Mouse (Mus musculus) retina, postnatal 7 days (tissue): Measurements from ENCODE around the gene Rpp38.

Experiments used
- DNase-seq: peaks from one replicate; pipeline ENCODE4 v3.0.0-alpha.2; 2012; ENCODE audit warnings: low read depth, low spot score

The Rpp38 gene

GRCm38 (mm10) chr2:3286243-3286642 is 46.2 kb downstream of the Rpp38 start:
- DNase-seq, result no peak

GRCm38 (mm10) chr2:3285709-3286108 is 46.7 kb downstream of the Rpp38 start:
- no peak for DNase-seq

DNA sequence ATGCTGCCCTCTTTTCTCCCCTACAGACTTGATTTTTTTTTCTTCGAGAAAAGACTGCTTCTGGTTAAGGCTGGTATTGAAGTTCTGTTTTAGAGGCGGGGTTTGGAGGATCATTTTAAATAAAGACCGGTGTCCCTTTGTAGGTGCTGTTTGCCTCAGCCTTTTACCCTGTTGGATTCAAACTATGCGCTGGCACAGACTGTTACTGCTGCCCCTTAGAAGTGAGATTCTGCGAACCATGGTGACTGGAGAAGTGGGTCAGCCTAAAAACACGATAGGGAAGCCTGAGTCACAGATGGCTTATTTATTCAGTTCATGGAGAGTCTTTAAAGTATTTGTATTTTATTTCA is 47.3 kb downstream of the Rpp38 start:
- DNase-seq, result no peak

DNA sequence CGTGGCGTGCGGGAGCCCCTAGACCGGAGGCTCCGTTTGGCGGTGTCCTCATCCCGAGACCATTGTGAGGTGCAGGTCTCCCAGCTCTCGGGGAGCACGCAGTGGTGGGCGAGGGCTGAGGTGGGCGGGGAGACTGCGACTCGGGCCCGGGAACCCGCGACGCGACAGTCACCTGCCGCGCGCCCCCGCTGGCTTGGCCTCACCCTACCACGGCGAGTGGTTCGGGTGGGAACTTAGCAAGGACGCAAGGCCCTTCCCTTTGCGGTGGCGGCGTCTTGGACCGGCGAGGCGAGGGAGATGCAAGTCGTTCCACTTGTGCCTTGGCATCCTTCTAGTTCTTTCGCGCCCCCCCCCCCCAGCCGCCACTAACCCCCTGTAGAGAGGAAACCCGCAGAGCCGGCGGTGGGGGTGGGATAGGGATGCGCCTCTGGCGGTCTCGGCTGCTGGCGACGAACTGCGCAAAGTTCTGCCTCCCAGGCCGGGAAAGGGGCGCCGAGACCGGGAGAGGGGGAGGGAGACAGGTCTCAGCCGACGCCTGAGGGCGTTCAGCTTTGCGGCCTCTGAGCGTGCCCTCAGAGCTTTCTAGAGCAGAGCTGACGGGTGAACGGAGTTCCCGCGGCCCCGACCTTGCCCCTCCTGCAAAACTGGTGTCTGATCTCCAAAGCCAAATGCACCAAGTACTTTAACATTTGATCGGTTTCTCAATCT is 47.8 kb downstream of the Rpp38 start:
- peak; percentile 35 for DNase-seq

DNA sequence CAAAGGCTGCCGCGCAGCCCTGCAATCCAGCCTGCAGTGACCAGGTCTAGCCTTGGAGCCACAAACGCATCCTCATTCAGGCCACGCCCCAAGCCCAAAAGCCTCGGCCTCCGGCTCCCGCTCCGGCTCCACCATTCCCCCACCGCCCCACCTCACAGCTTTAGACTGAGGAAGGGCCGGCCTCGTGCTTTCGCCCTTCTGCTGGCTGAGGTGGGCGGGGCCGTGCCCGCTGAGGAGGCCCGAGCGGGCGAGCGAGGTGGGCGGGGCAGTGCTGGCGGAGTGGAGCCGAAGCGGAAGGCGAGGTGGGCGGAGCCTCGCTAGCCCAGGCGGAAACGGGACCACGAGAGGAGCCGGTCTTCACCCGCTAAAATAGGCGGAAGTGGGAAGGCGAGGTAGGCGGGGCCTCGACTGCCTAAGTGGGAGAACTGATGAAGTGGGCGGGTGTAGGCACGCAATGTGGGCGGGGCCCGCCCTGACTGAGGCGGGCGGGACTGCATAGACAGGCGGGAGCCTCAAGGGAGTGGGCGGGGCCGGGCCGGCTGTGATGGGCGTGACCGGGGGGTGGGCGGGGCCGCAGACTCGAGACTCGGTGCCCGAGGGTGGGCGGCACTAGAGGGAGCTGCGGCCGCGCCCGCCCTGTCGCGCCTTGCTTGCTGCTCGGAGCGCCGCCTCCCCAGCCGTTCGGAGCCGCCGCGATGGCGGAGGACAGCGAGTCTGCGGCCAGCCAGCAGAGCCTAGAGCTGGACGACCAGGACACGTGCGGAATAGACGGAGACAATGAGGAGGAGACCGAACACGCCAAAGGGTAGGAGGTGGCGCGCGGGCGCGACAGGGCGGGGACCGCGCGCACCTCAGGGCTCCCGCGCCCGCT is 48.6 kb downstream of the Rpp38 start, which contains the start of gene Nmt2:
TSS of gene Nmt2 (plus strand) at position 611 of the 871 bp plus-strand sequence.
- DNase-seq, result peak; percentile 100

- DNase-seq, result no peak
These were observed 49.4 kb downstream of the Rpp38 start for GRCm38 (mm10) chr2:3282866-3283601.

GRCm38 (mm10) chr2:3281311-3281710 is 51.1 kb downstream of the Rpp38 start:
- DNase-seq, result no peak
